Mouse (Mus musculus): ENCODE data around the gene Tmem233.

Gene Tmem233

DNA sequence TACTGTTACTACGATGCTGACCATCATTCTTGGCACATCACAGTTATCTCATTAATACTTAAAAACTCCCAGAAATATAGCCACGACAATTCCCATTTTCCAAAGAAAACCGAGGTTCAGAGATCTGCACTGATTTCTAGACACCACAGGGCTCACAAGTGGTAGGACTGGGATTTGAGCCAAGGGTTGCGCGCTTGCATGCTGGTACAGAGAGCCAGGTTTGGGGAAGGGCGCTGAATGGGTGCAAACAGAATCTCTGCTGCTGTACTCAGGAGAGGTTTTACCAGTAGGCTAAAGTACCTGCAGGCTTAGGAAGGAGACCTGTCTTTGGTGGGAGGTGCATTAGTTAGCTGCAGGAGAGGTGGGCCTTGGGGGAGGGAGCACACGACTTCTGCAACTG lies 1.4 kb downstream of the Tmem233 start:
- Histone ChIP-seq H3K4me3 (replicated peaks; ENCODE audit: low read length) (peak overlapping the region; percentile 64; the same call in 1 of the 2 replicates), H3K9me3 (ENCODE audit: low read length) (no peaks in the 10 kb centered on the region), H3K36me3 (ENCODE audit: insufficient read depth, low read length) (no peaks in the 10 kb centered on the region), H3K27me3 (ENCODE audit: insufficient read depth, low read length) (peaks cover 37% of the 10 kb centered on the region), H3K4me1 (replicated peaks; ENCODE audit: low read depth, low read length) (peaks cover 20% of the 10 kb centered on the region)
- TF ChIP-seq POU5F1 (IDR thresholded peaks at IDR 0.05; ENCODE audit: borderline replicate concordance, low read length) (no peak), NANOG (IDR thresholded peaks at IDR 0.05; ENCODE audit: borderline replicate concordance, low read length) (no peak), CTCF (conservative IDR thresholded peaks at IDR 0.05; ENCODE audit: low read length) (no peak)

DNA sequence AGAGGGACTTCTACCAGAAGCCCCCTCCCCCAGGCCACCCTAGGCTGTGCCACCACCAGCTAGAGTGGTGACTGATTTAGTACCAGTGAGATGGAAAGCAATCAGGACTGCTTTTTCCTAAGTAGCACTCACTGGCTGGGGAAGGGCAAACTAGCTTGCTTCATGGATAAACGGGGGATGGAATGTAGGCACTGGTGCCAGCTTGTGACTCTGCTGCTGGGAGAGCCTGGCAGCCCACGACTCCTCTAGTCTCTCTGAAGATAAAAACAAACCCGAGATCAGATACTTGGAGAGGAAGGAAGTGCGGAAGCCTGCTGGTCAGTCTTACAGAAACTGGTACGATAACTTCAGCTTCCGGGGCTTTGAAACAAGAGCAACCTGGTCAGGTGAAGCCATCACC lies 2.3 kb downstream of the Tmem233 start:
- TF ChIP-seq POU5F1 (IDR thresholded peaks at IDR 0.05; ENCODE audit: borderline replicate concordance, low read length) (no peak), NANOG (IDR thresholded peaks at IDR 0.05; ENCODE audit: borderline replicate concordance, low read length) (no peak), CTCF (conservative IDR thresholded peaks at IDR 0.05; ENCODE audit: low read length) (no peak)
- Histone ChIP-seq H3K9me3 (ENCODE audit: low read length) (no peaks in the 10 kb centered on the region), H3K36me3 (ENCODE audit: insufficient read depth, low read length) (no peaks in the 10 kb centered on the region), H3K27me3 (ENCODE audit: insufficient read depth, low read length) (peaks cover 41% of the 10 kb centered on the region), H3K4me3 (replicated peaks; ENCODE audit: low read length) (no peak overlapping the region), H3K4me1 (replicated peaks; ENCODE audit: low read depth, low read length) (peaks cover 20% of the 10 kb centered on the region)

DNA sequence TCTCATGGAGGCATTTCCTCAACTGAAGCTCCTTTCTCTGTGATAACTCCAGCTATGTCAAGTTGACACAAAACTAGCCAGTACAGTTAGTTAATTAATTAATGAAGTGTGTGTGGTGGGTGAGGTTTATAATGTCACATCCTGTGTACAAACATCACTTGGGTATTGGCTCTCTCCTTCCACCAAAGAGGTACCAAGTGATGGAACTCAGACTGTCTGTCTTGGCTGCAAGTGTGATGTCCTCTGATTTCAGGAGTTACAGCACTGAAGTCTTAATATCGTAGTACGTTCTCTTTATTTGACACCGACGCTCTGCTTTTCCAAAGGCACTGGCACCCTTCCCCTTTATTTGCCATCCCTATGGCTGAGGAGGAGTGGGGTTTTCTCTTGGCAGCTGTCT lies 13.4 kb downstream of the Tmem233 start:
- TF ChIP-seq NANOG (IDR thresholded peaks at IDR 0.05; ENCODE audit: borderline replicate concordance, low read length): no peak
- TF ChIP-seq CTCF (conservative IDR thresholded peaks at IDR 0.05; ENCODE audit: low read length): no peak
- TF ChIP-seq POU5F1 (IDR thresholded peaks at IDR 0.05; ENCODE audit: borderline replicate concordance, low read length): no peak
- no peak overlapping the region for H3K4me3 ChIP-seq (replicated peaks; ENCODE audit: low read length)
- H3K9me3 ChIP-seq (ENCODE audit: low read length): peaks cover 6% of the 10 kb centered on the region
- H3K36me3 ChIP-seq (ENCODE audit: insufficient read depth, low read length): no peaks in the 10 kb centered on the region
- peaks cover 6% of the 10 kb centered on the region for H3K27me3 ChIP-seq (ENCODE audit: insufficient read depth, low read length)
- 0 out of 2 replicates have a peak, but pooled peaks cover 4% of the 10 kb centered on the region for H3K4me1 ChIP-seq (replicated peaks; ENCODE audit: low read depth, low read length)

DNA sequence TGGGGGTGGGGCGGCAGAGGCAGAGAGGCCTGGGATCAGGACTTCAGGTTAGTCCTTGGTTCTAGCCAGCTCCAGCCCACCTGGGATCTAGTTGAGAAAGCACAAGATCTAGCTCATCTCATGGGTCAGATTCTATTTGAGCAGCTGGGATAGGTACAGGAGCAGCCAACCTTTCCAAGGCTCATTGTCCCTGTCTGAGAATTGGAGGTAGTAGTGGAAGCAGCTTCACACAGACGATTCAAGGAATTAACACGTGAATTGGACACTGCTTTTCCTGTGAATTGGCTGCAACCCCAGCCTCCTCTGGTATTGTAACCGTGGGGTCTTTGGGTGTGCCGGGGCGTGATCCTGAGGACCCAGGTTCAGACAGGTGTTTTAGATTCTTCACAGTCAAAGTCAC lies 30.2 kb downstream of the Tmem233 start:
- H3K27me3 ChIP-seq (ENCODE audit: insufficient read depth, low read length): no peaks in the 10 kb centered on the region
- no peaks in the 10 kb centered on the region for H3K36me3 ChIP-seq (ENCODE audit: insufficient read depth, low read length)
- TF ChIP-seq NANOG (IDR thresholded peaks at IDR 0.05; ENCODE audit: borderline replicate concordance, low read length): no peak
- no peak for TF ChIP-seq POU5F1 (IDR thresholded peaks at IDR 0.05; ENCODE audit: borderline replicate concordance, low read length)
- TF ChIP-seq CTCF (conservative IDR thresholded peaks at IDR 0.05; ENCODE audit: low read length): no peak
- 0 out of 2 replicates have a peak overlapping the region, but pooled peaks have one; percentile 10 for H3K4me3 ChIP-seq (replicated peaks; ENCODE audit: low read length)
- H3K9me3 ChIP-seq (ENCODE audit: low read length): no peaks in the 10 kb centered on the region
- peaks cover 30% of the 10 kb centered on the region for H3K4me1 ChIP-seq (replicated peaks; ENCODE audit: low read depth, low read length)

DNA sequence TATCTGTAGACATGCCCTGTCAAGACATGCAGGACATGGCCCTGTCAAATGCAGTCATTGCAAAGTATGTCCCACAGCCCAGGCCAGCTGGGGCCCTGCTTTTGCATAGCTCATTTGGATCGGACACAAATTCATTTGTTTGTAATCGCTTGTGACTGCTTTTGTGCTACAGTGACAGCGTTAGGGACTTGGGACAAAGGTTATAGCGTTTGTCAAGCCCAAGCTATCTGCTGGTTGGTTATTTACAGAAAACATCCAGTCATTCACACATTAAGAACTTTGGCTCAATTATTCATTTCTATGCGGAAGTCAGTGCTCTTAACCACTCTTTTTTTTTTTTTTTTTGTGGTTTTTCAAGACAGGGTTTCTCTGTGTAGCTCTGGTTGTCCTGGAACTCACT lies 30.9 kb downstream of the Tmem233 start:
- Histone ChIP-seq H3K9me3 (ENCODE audit: low read length) (no peaks in the 10 kb centered on the region), H3K27me3 (ENCODE audit: insufficient read depth, low read length) (no peaks in the 10 kb centered on the region), H3K4me3 (replicated peaks; ENCODE audit: low read length) (no peak overlapping the region), H3K36me3 (ENCODE audit: insufficient read depth, low read length) (no peaks in the 10 kb centered on the region), H3K4me1 (replicated peaks; ENCODE audit: low read depth, low read length) (peaks cover 27% of the 10 kb centered on the region)
- TF ChIP-seq POU5F1 (IDR thresholded peaks at IDR 0.05; ENCODE audit: borderline replicate concordance, low read length): no peak
- TF ChIP-seq NANOG (IDR thresholded peaks at IDR 0.05; ENCODE audit: borderline replicate concordance, low read length): no peak
- no peak for TF ChIP-seq CTCF (conservative IDR thresholded peaks at IDR 0.05; ENCODE audit: low read length)

DNA sequence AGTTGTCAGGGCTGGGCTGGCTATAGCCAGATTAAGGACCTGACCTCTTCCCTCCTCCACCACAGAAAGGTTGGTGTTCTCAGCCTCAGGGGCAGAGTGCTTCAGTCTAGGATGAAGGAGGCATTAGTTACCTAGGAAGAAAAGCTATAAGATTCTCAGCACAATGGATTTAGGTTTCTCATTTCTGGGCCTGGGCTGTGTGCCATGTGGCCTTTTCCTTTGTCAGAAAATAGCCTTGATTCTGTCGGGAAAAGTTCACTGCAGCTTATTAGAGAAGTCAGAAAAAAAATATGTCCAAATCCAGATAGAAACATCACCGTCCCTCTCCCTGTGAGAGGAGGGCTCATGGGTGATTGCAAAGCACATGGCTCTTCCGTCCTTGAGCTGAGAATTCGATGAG lies 33.2 kb downstream of the Tmem233 start:
- Histone ChIP-seq H3K4me1 (replicated peaks; ENCODE audit: low read depth, low read length) (peaks cover 27% of the 10 kb centered on the region), H3K27me3 (ENCODE audit: insufficient read depth, low read length) (no peaks in the 10 kb centered on the region)

DNA sequence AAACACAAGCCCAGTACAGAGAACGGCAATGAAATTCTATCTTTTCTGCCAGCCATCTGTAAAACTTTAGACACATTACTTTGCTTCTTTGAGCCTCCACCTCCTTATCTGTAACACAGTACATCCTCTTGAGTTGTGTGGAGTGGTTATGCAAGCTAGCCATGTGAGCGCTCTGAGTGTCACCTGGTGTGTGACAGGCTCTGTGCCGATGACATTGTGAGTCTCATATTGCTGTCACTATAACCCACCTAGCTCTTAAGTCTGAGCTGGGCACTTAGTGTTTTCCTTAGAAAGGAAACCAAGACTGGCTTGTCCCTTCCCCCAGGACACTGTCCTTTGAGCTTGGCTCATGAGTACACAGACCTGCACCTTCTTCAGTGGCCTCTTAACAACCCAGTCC lies 34.7 kb downstream of the Tmem233 start:
- Histone ChIP-seq H3K36me3 (ENCODE audit: insufficient read depth, low read length) (no peaks in the 10 kb centered on the region), H3K4me3 (replicated peaks; ENCODE audit: low read length) (no peak overlapping the region), H3K27me3 (ENCODE audit: insufficient read depth, low read length) (no peaks in the 10 kb centered on the region), H3K4me1 (replicated peaks; ENCODE audit: low read depth, low read length) (peaks cover 15% of the 10 kb centered on the region), H3K9me3 (ENCODE audit: low read length) (no peaks in the 10 kb centered on the region)
- no peak for TF ChIP-seq POU5F1 (IDR thresholded peaks at IDR 0.05; ENCODE audit: borderline replicate concordance, low read length)
- no peak for TF ChIP-seq CTCF (conservative IDR thresholded peaks at IDR 0.05; ENCODE audit: low read length)

More for the DNA sequence above, 33.2 kb downstream of the Tmem233 start:
- Histone ChIP-seq H3K36me3 (ENCODE audit: insufficient read depth, low read length) (no peaks in the 10 kb centered on the region), H3K4me3 (replicated peaks; ENCODE audit: low read length) (no peak overlapping the region), H3K9me3 (ENCODE audit: low read length) (no peaks in the 10 kb centered on the region)
- TF ChIP-seq CTCF (conservative IDR thresholded peaks at IDR 0.05; ENCODE audit: low read length): no peak
- no peak for TF ChIP-seq POU5F1 (IDR thresholded peaks at IDR 0.05; ENCODE audit: borderline replicate concordance, low read length)
- no peak for TF ChIP-seq NANOG (IDR thresholded peaks at IDR 0.05; ENCODE audit: borderline replicate concordance, low read length)

DNA sequence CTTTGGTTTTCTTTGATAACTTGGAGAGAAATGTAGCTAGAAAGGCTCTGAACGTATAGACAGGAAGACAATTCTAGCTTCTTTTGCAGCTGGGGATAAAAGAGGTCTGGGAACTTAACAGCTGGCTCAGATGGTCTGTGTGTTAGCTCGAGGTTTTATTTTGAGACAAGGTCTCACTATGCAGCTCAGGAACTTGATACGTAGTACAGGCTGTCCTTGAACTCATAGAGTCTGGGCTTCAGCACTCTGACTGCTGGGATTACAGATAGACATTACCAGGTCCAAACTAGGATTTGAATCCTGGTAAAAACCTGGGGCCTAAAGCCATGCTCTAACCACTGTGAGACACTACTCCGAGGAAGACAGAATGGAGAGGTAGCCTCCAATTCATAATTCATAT lies 36.8 kb downstream of the Tmem233 start:
- H3K9me3 ChIP-seq (ENCODE audit: low read length): no peaks in the 10 kb centered on the region
- no peaks in the 10 kb centered on the region for H3K27me3 ChIP-seq (ENCODE audit: insufficient read depth, low read length)
- H3K4me3 ChIP-seq (replicated peaks; ENCODE audit: low read length): no peak overlapping the region
- no peaks in the 10 kb centered on the region for H3K36me3 ChIP-seq (ENCODE audit: insufficient read depth, low read length)
- TF ChIP-seq NANOG (IDR thresholded peaks at IDR 0.05; ENCODE audit: borderline replicate concordance, low read length): no peak
- no peak for TF ChIP-seq POU5F1 (IDR thresholded peaks at IDR 0.05; ENCODE audit: borderline replicate concordance, low read length)
- TF ChIP-seq CTCF (conservative IDR thresholded peaks at IDR 0.05; ENCODE audit: low read length): no peak
- H3K4me1 ChIP-seq (replicated peaks; ENCODE audit: low read depth, low read length): 0 out of 2 replicates have a peak, but pooled peaks cover 3% of the 10 kb centered on the region

DNA sequence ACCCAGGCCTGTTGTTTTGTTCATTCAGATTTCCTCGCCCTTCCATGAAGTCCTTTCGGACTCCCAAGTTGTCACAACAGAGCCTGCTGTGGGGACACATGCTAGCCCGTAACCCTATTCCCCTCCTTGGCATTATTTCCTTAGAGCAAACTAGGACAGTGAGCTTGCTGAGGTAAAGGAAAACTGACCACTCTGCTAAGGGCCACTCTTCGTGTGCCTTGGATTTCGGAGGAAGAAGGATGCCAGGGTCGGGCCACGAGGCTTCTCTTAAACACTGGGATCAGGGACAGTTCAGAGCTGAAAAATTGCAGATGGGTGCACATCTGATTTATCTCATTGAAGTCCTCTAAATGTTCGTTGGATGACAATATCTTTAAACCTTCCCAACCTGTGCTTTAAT lies 37.5 kb downstream of the Tmem233 start:
- TF ChIP-seq NANOG (IDR thresholded peaks at IDR 0.05; ENCODE audit: borderline replicate concordance, low read length) (no peak), POU5F1 (IDR thresholded peaks at IDR 0.05; ENCODE audit: borderline replicate concordance, low read length) (no peak), CTCF (conservative IDR thresholded peaks at IDR 0.05; ENCODE audit: low read length) (no peak)
- H3K4me1 ChIP-seq (replicated peaks; ENCODE audit: low read depth, low read length): peaks cover 6% of the 10 kb centered on the region
- H3K27me3 ChIP-seq (ENCODE audit: insufficient read depth, low read length): 0 out of 2 replicates have a peak, but pooled peaks cover 3% of the 10 kb centered on the region
- H3K36me3 ChIP-seq (ENCODE audit: insufficient read depth, low read length): no peaks in the 10 kb centered on the region
- H3K4me3 ChIP-seq (replicated peaks; ENCODE audit: low read length): no peak overlapping the region
- no peaks in the 10 kb centered on the region for H3K9me3 ChIP-seq (ENCODE audit: low read length)
